Mouse (Mus musculus) midbrain, embryonic 15.5 days (tissue): ENCODE measurements around the gene Wdr1. TPM values are rescaled to one million over a fixed set of nuclear protein-coding genes. Genes with fewer than 3 reads are reported as not detected.

Source experiments
- ATAC-seq: fragments of 200-750 bp; cut with Nextera tagmentation; replicated peaks from 2 replicates; pipeline ENCODE4 v1.8.0; 2017; ENCODE audit warnings: moderate TSS enrichment
- H3K27ac ChIP-seq: fragments of 300-500 bp; sonication (generic); 2 replicates; pipeline ENCODE4 v1.5.1; 2015; ENCODE audit warnings: mild to moderate bottlenecking, inconsistent platforms
- H3K27me3 ChIP-seq: fragments of 300-500 bp; sonication (generic); replicated peaks from 2 replicates; pipeline ENCODE4 v1.6.1; 2015; ENCODE audit warnings: inconsistent platforms
- H3K36me3 ChIP-seq: fragments of 300-500 bp; sonication (generic); replicated peaks from 2 replicates; pipeline ENCODE4 v1.6.1; 2015; ENCODE audit warnings: inconsistent platforms
- H3K4me1 ChIP-seq: fragments of 300-500 bp; sonication (generic); 2 replicates; pipeline ENCODE4 v1.6.1; 2015; ENCODE audit warnings: inconsistent platforms
- H3K4me2 ChIP-seq: fragments of 300-500 bp; sonication (generic); 2 replicates; pipeline ENCODE4 v1.6.1; 2015; ENCODE audit warnings: inconsistent platforms, mild to moderate bottlenecking, moderate library complexity
- H3K4me3 ChIP-seq: fragments of 300-500 bp; sonication (generic); 2 replicates; pipeline ENCODE4 v1.5.1; 2015; ENCODE audit warnings: mild to moderate bottlenecking, inconsistent platforms
- H3K9ac ChIP-seq: fragments of 300-500 bp; sonication (generic); 2 replicates; pipeline ENCODE4 v1.6.1; 2015; ENCODE audit warnings: mild to moderate bottlenecking, inconsistent platforms
- H3K9me3 ChIP-seq: fragments of 300-500 bp; sonication (generic); 2 replicates; pipeline ENCODE4 v1.6.1; 2016; ENCODE audit warnings: inconsistent platforms
- WGBS: fragments of 180-500 bp; shearing (Covaris S2); methylation state at CpG from one replicate; pipeline ENCODE4 v1.1.7; 2015; ENCODE audit warnings: mixed read lengths; 5-methylcytosine and 5-hydroxymethylcytosine counted together
- polyA plus RNA-seq: library from polyadenylated mRNA; unstranded; fragments of >200 nt; fragmentation: Nextera tagmentation; extraction: Ambion mirVana; gene quantifications from 2 replicates; pipeline ENCODE4 v1.2.1, GENCODE M21; 2015

Gene Wdr1
- polyA plus RNA-seq, 1 experiment from 2014 or later = 210 TPM

- H3K9me3 ChIP-seq = no peaks in the 10 kb centered on the region
- H3K27me3 ChIP-seq = no peaks in the 10 kb centered on the region
- H3K36me3 ChIP-seq = no peaks in the 10 kb centered on the region
- H3K27ac ChIP-seq = no peak overlapping the region
- no peak overlapping the region for H3K9ac ChIP-seq
- H3K4me1 ChIP-seq = no peaks in the 10 kb centered on the region
- H3K4me3 ChIP-seq = no peak overlapping the region
- no peak for ATAC-seq
- WGBS = 86% methylated on average over 3 of the region's 3 CpGs
- H3K4me2 ChIP-seq = no peak overlapping the region
Observed at GRCm38 (mm10) chr5:38505435-38505765, 57.6 kb downstream of the Wdr1 start.

- H3K27me3 ChIP-seq = no peaks in the 10 kb centered on the region
- H3K36me3 ChIP-seq = no peaks in the 10 kb centered on the region
- H3K27ac ChIP-seq = no peak overlapping the region
- 70% methylated on average over 6 of the region's 6 CpGs for WGBS
- H3K4me2 ChIP-seq = no peak overlapping the region
- no peak for ATAC-seq
- no peak overlapping the region for H3K4me3 ChIP-seq
- no peak overlapping the region for H3K9ac ChIP-seq
- no peaks in the 10 kb centered on the region for H3K9me3 ChIP-seq
- no peaks in the 10 kb centered on the region for H3K4me1 ChIP-seq
Observed at GRCm38 (mm10) chr5:38504747-38505434, 58.1 kb downstream of the Wdr1 start.

GRCm38 (mm10) chr5:38504116-38504515 is 58.9 kb downstream of the Wdr1 start:
- H3K36me3 ChIP-seq = no peaks in the 10 kb centered on the region
- H3K4me2 ChIP-seq = no peak overlapping the region
- WGBS = 77% methylated on average over 1 of the region's 1 CpGs
- no peaks in the 10 kb centered on the region for H3K27me3 ChIP-seq
- no peak overlapping the region for H3K9ac ChIP-seq
- H3K4me3 ChIP-seq = no peak overlapping the region
- no peak for ATAC-seq
- no peak overlapping the region for H3K27ac ChIP-seq
- H3K4me1 ChIP-seq = no peaks in the 10 kb centered on the region
- no peaks in the 10 kb centered on the region for H3K9me3 ChIP-seq

- H3K27ac ChIP-seq = no peak within 1 kb of the TSS
- ATAC-seq = no peak
- H3K9ac ChIP-seq = no peak within 1 kb of the TSS
- no peak within 1 kb of the TSS for H3K4me3 ChIP-seq
- H3K27me3 ChIP-seq = no peaks in the 10 kb centered on the region
- H3K36me3 ChIP-seq = no peaks in the 10 kb centered on the region
- no peak within 1 kb of the TSS for H3K4me2 ChIP-seq
- 95% methylated on average over 4 of the region's 4 CpGs for WGBS
- H3K9me3 ChIP-seq = no peaks in the 10 kb centered on the region
- H3K4me1 ChIP-seq = no peaks in the 10 kb centered on the region
Observed at GRCm38 (mm10) chr5:38502992-38503391, 60.0 kb downstream of the Wdr1 start, which contains the start of gene Slc2a9. TSS of gene Slc2a9 (minus strand) at chr5:38503143.

- Histone ChIP-seq H3K9ac (no peak overlapping the region), H3K4me1 (no peaks in the 10 kb centered on the region), H3K4me3 (no peak overlapping the region), H3K27ac (no peak overlapping the region), H3K27me3 (no peaks in the 10 kb centered on the region), H3K9me3 (no peaks in the 10 kb centered on the region), H3K36me3 (no peaks in the 10 kb centered on the region), H3K4me2 (no peak overlapping the region)
- ATAC-seq = no peak
- WGBS = 94% methylated on average over 8 of the region's 8 CpGs
Observed at GRCm38 (mm10) chr5:38500043-38500442, 63.0 kb downstream of the Wdr1 start.

GRCm38 (mm10) chr5:38499316-38499811 is 63.7 kb downstream of the Wdr1 start:
- no peaks in the 10 kb centered on the region for H3K4me1 ChIP-seq
- H3K27ac ChIP-seq = no peak overlapping the region
- no peaks in the 10 kb centered on the region for H3K27me3 ChIP-seq
- peak; percentile 81 for ATAC-seq
- no peaks in the 10 kb centered on the region for H3K9me3 ChIP-seq
- H3K4me2 ChIP-seq = no peak overlapping the region
- no peak overlapping the region for H3K9ac ChIP-seq
- WGBS = 77% methylated on average over 7 of the region's 7 CpGs
- H3K4me3 ChIP-seq = no peak overlapping the region
- H3K36me3 ChIP-seq = no peaks in the 10 kb centered on the region

- no peaks in the 10 kb centered on the region for H3K9me3 ChIP-seq
- 70% methylated on average over 5 of the region's 5 CpGs for WGBS
- no peak overlapping the region for H3K4me2 ChIP-seq
- H3K27me3 ChIP-seq = no peaks in the 10 kb centered on the region
- no peak for ATAC-seq
- H3K9ac ChIP-seq = no peak overlapping the region
- H3K4me3 ChIP-seq = no peak overlapping the region
- H3K36me3 ChIP-seq = no peaks in the 10 kb centered on the region
- no peaks in the 10 kb centered on the region for H3K4me1 ChIP-seq
- no peak overlapping the region for H3K27ac ChIP-seq
Observed at GRCm38 (mm10) chr5:38498479-38498878, 64.5 kb downstream of the Wdr1 start.

GRCm38 (mm10) chr5:38496491-38497057 is 66.4 kb downstream of the Wdr1 start:
- 86% methylated on average over 8 of the region's 8 CpGs for WGBS
- Histone ChIP-seq H3K36me3 (no peaks in the 10 kb centered on the region), H3K4me2 (no peak overlapping the region), H3K27me3 (no peaks in the 10 kb centered on the region), H3K9me3 (no peaks in the 10 kb centered on the region), H3K9ac (no peak overlapping the region), H3K4me1 (no peaks in the 10 kb centered on the region), H3K27ac (no peak overlapping the region), H3K4me3 (no peak overlapping the region)
- no peak for ATAC-seq

- ATAC-seq = no peak
Observed at GRCm38 (mm10) chr5:38493890-38494289, 69.1 kb downstream of the Wdr1 start.

GRCm38 (mm10) chr5:38491763-38492162 is 71.3 kb downstream of the Wdr1 start:
- Histone ChIP-seq H3K27me3 (no peaks in the 10 kb centered on the region), H3K9ac (no peak overlapping the region), H3K4me2 (no peak overlapping the region), H3K9me3 (no peaks in the 10 kb centered on the region), H3K27ac (no peak overlapping the region), H3K4me3 (no peak overlapping the region), H3K4me1 (no peaks in the 10 kb centered on the region), H3K36me3 (no peaks in the 10 kb centered on the region)
- ATAC-seq = no peak
- 85% methylated on average over 8 of the region's 8 CpGs for WGBS

More at GRCm38 (mm10) chr5:38493890-38494289, 69.1 kb downstream of the Wdr1 start:
- Histone ChIP-seq H3K9me3 (no peaks in the 10 kb centered on the region), H3K4me1 (no peaks in the 10 kb centered on the region), H3K36me3 (no peaks in the 10 kb centered on the region), H3K27ac (no peak overlapping the region), H3K4me3 (no peak overlapping the region), H3K9ac (no peak overlapping the region), H3K4me2 (no peak overlapping the region), H3K27me3 (no peaks in the 10 kb centered on the region)
- 92% methylated on average over 6 of the region's 6 CpGs for WGBS

GRCm38 (mm10) chr5:38489739-38490138 is 73.3 kb downstream of the Wdr1 start:
- WGBS = 92% methylated on average over 4 of the region's 4 CpGs
- Histone ChIP-seq H3K27me3 (no peaks in the 10 kb centered on the region), H3K4me3 (no peak overlapping the region), H3K9ac (no peak overlapping the region), H3K27ac (no peak overlapping the region), H3K9me3 (no peaks in the 10 kb centered on the region), H3K4me1 (no peaks in the 10 kb centered on the region), H3K4me2 (no peak overlapping the region), H3K36me3 (no peaks in the 10 kb centered on the region)
- no peak for ATAC-seq

GRCm38 (mm10) chr5:38488673-38489615 is 74.1 kb downstream of the Wdr1 start:
- Histone ChIP-seq H3K4me3 (no peak overlapping the region), H3K4me1 (no peaks in the 10 kb centered on the region), H3K9me3 (no peaks in the 10 kb centered on the region), H3K9ac (no peak overlapping the region), H3K27ac (no peak overlapping the region), H3K36me3 (no peaks in the 10 kb centered on the region), H3K4me2 (no peak overlapping the region), H3K27me3 (no peaks in the 10 kb centered on the region)
- no peak for ATAC-seq
- WGBS = 87% methylated on average over 20 of the region's 20 CpGs
